Mouse (Mus musculus): ENCODE data around the gene Spata25. TPM values are rescaled to one million over a fixed set of nuclear protein-coding genes. Genes with fewer than 3 reads are reported as not detected.

Gene Spata25
- polyA plus RNA-seq, 1 experiment: 4.5 TPM

GRCm38 (mm10) chr2:164783926-164784581 is 44.3 kb downstream of the Spata25 start:
- H3K4me3 ChIP-seq (ENCODE audit: control insufficient read depth, insufficient read depth, low read length): no peak overlapping the region
- no peaks in the 10 kb centered on the region for H3K36me3 ChIP-seq (ENCODE audit: control insufficient read depth, insufficient read depth, low read length)
- 84% methylated on average over 7 of the region's 7 CpGs for WGBS
- H3K27me3 ChIP-seq (ENCODE audit: control insufficient read depth, insufficient read depth, low read length): no peaks in the 10 kb centered on the region
- TF ChIP-seq CTCF (IDR thresholded peaks at IDR 0.05; ENCODE audit: borderline replicate concordance, control insufficient read depth, extremely low read depth, insufficient read depth, low read length, poor library complexity) (no peak), POLR2A (IDR thresholded peaks at IDR 0.05; ENCODE audit: control insufficient read depth, extremely low read depth, insufficient read depth, low read length, poor library complexity) (no peak)
- H3K27ac ChIP-seq (ENCODE audit: control insufficient read depth, insufficient read depth, low read length): no peak overlapping the region
- no peak for DNase-seq
- H3K4me1 ChIP-seq (replicated peaks; ENCODE audit: control insufficient read depth, insufficient read depth, low read length): peaks cover 8% of the 10 kb centered on the region

GRCm38 (mm10) chr2:164781876-164782275 is 46.5 kb downstream of the Spata25 start:
- Histone ChIP-seq H3K27ac (ENCODE audit: control insufficient read depth, insufficient read depth, low read length) (no peak overlapping the region), H3K27me3 (ENCODE audit: control insufficient read depth, insufficient read depth, low read length) (no peaks in the 10 kb centered on the region), H3K4me3 (ENCODE audit: control insufficient read depth, insufficient read depth, low read length) (no peak overlapping the region), H3K4me1 (replicated peaks; ENCODE audit: control insufficient read depth, insufficient read depth, low read length) (peaks cover 8% of the 10 kb centered on the region), H3K36me3 (ENCODE audit: control insufficient read depth, insufficient read depth, low read length) (no peaks in the 10 kb centered on the region)
- DNase-seq: no peak
- WGBS: 92% methylated on average over 4 of the region's 4 CpGs
- TF ChIP-seq CTCF (IDR thresholded peaks at IDR 0.05; ENCODE audit: borderline replicate concordance, control insufficient read depth, extremely low read depth, insufficient read depth, low read length, poor library complexity) (no peak), POLR2A (IDR thresholded peaks at IDR 0.05; ENCODE audit: control insufficient read depth, extremely low read depth, insufficient read depth, low read length, poor library complexity) (no peak)

- no peaks in the 10 kb centered on the region for H3K36me3 ChIP-seq (ENCODE audit: control insufficient read depth, insufficient read depth, low read length)
- no peaks in the 10 kb centered on the region for H3K4me1 ChIP-seq (replicated peaks; ENCODE audit: control insufficient read depth, insufficient read depth, low read length)
- no peak within 1 kb of the TSS for H3K27ac ChIP-seq (ENCODE audit: control insufficient read depth, insufficient read depth, low read length)
- no peak for DNase-seq
- H3K4me3 ChIP-seq (ENCODE audit: control insufficient read depth, insufficient read depth, low read length): no peak within 1 kb of the TSS
- no peaks in the 10 kb centered on the region for H3K27me3 ChIP-seq (ENCODE audit: control insufficient read depth, insufficient read depth, low read length)
- whole genome bisulfite sequencing: 89% methylated on average over 8 of the region's 8 CpGs
- TF ChIP-seq POLR2A (IDR thresholded peaks at IDR 0.05; ENCODE audit: control insufficient read depth, extremely low read depth, insufficient read depth, low read length, poor library complexity): no peak
- no peak for TF ChIP-seq CTCF (IDR thresholded peaks at IDR 0.05; ENCODE audit: borderline replicate concordance, control insufficient read depth, extremely low read depth, insufficient read depth, low read length, poor library complexity)
These were observed 48.8 kb downstream of the Spata25 start, which contains the start of gene Tnnc2 for GRCm38 (mm10) chr2:164779481-164780086. Tnnc2 (minus strand) TSS chr2:164779967.

- H3K27ac ChIP-seq (ENCODE audit: control insufficient read depth, insufficient read depth, low read length): no peak overlapping the region
- no peaks in the 10 kb centered on the region for H3K4me1 ChIP-seq (replicated peaks; ENCODE audit: control insufficient read depth, insufficient read depth, low read length)
- no peak overlapping the region for H3K4me3 ChIP-seq (ENCODE audit: control insufficient read depth, insufficient read depth, low read length)
- no peak for DNase-seq
- H3K36me3 ChIP-seq (ENCODE audit: control insufficient read depth, insufficient read depth, low read length): no peaks in the 10 kb centered on the region
- WGBS: 83% methylated on average over 7 of the region's 7 CpGs
- no peak for TF ChIP-seq POLR2A (IDR thresholded peaks at IDR 0.05; ENCODE audit: control insufficient read depth, extremely low read depth, insufficient read depth, low read length, poor library complexity)
- no peaks in the 10 kb centered on the region for H3K27me3 ChIP-seq (ENCODE audit: control insufficient read depth, insufficient read depth, low read length)
These were observed 49.5 kb downstream of the Spata25 start for GRCm38 (mm10) chr2:164778809-164779208.

- H3K27ac ChIP-seq (ENCODE audit: control insufficient read depth, insufficient read depth, low read length): no peak overlapping the region
- H3K36me3 ChIP-seq (ENCODE audit: control insufficient read depth, insufficient read depth, low read length): no peaks in the 10 kb centered on the region
- no peaks in the 10 kb centered on the region for H3K4me1 ChIP-seq (replicated peaks; ENCODE audit: control insufficient read depth, insufficient read depth, low read length)
- no peak for TF ChIP-seq CTCF (IDR thresholded peaks at IDR 0.05; ENCODE audit: borderline replicate concordance, control insufficient read depth, extremely low read depth, insufficient read depth, low read length, poor library complexity)
- no peak for TF ChIP-seq POLR2A (IDR thresholded peaks at IDR 0.05; ENCODE audit: control insufficient read depth, extremely low read depth, insufficient read depth, low read length, poor library complexity)
- no peak for DNase-seq
- 92% methylated on average over 11 of the region's 11 CpGs for WGBS
- H3K27me3 ChIP-seq (ENCODE audit: control insufficient read depth, insufficient read depth, low read length): no peaks in the 10 kb centered on the region
- H3K4me3 ChIP-seq (ENCODE audit: control insufficient read depth, insufficient read depth, low read length): no peak overlapping the region
These were observed 50.4 kb downstream of the Spata25 start for GRCm38 (mm10) chr2:164778015-164778287.

GRCm38 (mm10) chr2:164777246-164778014 is 50.9 kb downstream of the Spata25 start:
- Histone ChIP-seq H3K27ac (ENCODE audit: control insufficient read depth, insufficient read depth, low read length) (no peak overlapping the region), H3K4me1 (replicated peaks; ENCODE audit: control insufficient read depth, insufficient read depth, low read length) (no peaks in the 10 kb centered on the region), H3K27me3 (ENCODE audit: control insufficient read depth, insufficient read depth, low read length) (no peaks in the 10 kb centered on the region), H3K36me3 (ENCODE audit: control insufficient read depth, insufficient read depth, low read length) (no peaks in the 10 kb centered on the region), H3K4me3 (ENCODE audit: control insufficient read depth, insufficient read depth, low read length) (no peak overlapping the region)
- 82% methylated on average over 30 of the region's 30 CpGs for whole genome bisulfite sequencing
- TF ChIP-seq CTCF (IDR thresholded peaks at IDR 0.05; ENCODE audit: borderline replicate concordance, control insufficient read depth, extremely low read depth, insufficient read depth, low read length, poor library complexity) (no peak), POLR2A (IDR thresholded peaks at IDR 0.05; ENCODE audit: control insufficient read depth, extremely low read depth, insufficient read depth, low read length, poor library complexity) (no peak)
- DNase-seq: no peak
